Mouse (Mus musculus) T-helper 2 cell (primary cell): Measurements from ENCODE around the gene Zhx3.

Source experiments
- in situ Hi-C: fragments of 300-600 bp; cut with MboI, MseI; formaldehyde crosslinking; loops from one replicate; pipeline ENCODE4 v1.15.1; 2025; ENCODE audit warnings: high pct_unique_total_duplicates

Zhx3 gene

DNA sequence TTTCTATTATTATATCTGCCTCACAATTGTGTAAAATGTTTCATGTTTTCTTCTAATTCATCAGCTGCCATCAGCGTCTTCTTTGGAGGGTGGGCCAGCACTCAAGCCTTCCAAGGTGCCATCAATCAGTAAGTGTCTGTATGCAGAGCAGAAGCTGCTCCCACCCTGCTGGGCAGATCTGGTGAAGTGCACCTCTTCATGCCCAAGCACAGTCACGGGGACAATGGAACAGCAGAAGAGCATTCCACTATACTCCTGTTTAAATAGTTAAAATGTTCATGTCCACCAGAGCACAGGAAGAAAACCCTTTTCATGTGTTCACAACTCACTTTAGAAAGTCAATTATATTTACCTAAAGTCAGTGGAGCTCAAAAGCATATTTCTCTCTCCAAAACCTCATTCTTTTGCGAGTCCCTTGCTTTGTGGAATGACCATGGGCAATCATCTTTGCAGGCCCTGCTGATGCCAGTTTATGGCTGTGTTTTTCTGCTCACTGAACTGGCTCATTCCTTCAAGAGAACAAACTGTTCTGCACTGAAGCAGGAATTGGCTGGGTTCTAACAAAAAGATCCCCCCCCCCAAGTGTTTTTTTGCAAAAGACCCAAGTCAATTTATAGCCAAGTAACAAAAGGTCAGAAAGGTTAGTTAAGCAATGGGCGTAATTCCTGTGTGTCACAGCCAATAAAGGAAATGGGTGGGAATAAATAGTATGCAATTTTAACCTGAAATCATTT, 67.8 kb downstream of the Zhx3 start:
- in situ Hi-C loops: no loop called here

GRCm38 (mm10) chr2:160802326-160802725, 70.5 kb downstream of the Zhx3 start:
- in situ Hi-C loops: no loop called here

DNA sequence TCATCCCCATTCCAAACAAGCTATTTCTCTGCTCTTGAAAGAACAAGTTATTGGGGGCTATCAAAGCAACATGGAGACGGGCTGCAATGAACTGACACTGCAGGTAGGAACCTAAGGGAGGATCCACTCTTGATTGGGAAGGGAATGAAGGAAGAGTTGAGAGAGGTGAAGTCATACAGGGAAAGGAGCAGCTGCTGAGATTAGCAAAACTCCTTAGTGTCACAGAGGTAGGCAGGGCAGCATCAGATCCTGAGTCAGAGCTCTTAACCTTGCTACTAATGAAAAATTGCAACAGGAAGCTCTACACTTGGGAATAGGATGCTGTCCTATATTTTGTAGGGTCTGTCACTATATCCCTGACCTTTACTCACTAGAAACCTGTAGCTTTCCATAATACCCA, 71.8 kb downstream of the Zhx3 start:
- in situ Hi-C loops: no loop called here

DNA sequence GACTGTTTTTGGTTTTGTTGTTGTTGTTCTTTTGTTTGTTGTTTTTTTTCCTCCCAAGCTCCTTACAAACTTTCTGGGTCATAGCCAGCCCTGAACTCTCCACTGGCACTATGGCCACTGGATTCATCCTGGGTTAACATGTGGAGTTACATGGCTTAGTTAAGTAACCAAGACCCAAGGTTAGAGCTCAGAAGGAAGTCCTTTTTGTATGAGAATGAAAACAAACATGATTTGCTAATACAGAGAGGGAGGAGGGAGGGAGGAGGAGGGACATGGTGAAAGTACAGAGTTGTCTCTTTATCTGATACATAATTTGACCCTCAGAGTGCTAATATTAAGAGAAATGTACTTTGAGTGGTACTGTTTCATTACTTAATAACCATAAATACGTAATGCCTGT, 74.6 kb downstream of the Zhx3 start:
- in situ Hi-C loops: no loop called here

DNA sequence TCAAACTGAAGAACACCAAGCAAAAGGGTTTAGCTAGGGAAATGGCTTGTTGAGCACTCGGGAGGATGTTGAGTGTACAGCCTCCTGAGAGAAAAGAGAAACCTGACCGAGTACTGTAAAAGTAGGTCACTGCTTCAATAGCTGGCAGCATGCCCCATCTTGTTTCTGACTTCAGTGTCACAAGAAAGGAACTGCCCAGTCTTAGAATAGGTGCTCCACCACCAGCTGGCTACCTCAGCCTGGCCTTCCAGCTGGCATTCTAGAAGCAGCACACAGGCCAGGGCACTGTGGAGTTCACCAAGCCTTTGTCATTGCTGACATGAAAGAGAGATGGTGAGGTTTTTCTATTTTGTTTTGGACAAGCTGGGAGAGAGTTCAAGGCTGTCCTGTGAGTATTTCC, 75.8 kb downstream of the Zhx3 start:
- in situ Hi-C loops: no loop called here

- in situ Hi-C loops: no loop called here
Observed at GRCm38 (mm10) chr2:160793117-160793516, 79.7 kb downstream of the Zhx3 start.

DNA sequence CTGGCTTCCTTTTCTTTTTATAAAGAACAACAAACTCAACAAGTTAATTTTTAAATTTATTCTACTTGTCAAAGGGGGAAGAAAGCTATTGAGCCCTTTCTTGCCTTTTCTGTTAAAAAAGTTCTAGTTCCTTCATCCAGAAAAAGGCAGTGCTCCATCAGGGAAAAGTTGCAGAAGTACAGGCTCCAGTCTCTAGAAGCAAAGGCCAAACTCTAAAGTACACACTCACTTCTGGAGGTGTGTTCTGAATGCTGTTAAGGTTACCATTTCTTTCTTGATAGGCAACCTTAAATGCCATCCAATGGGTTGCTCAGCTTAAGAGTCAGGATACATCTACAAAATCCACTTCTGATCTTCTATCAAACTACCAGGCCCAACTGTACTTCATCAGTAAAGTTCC, 83.1 kb downstream of the Zhx3 start:
- in situ Hi-C loops: no loop called here

DNA sequence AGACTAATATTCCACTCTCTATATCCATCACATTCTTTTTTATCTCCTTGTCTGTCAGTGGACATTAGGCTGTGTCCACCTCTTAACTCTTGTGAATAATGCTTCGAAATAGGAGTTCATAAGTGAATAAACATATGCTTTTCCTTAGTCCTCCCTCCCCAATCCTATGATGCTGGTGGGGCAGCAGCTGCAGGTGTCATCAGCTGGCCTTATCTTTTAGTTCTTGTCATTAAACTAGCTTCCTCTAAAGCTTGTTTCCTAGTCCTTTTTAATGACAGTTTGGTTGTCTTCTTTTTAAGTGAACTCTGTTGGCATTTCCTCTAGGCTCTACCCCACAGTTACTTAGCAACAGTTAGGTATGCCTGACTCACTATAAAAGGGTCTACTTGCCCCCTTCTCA, 83.8 kb downstream of the Zhx3 start:
- in situ Hi-C loops: no loop called here

DNA sequence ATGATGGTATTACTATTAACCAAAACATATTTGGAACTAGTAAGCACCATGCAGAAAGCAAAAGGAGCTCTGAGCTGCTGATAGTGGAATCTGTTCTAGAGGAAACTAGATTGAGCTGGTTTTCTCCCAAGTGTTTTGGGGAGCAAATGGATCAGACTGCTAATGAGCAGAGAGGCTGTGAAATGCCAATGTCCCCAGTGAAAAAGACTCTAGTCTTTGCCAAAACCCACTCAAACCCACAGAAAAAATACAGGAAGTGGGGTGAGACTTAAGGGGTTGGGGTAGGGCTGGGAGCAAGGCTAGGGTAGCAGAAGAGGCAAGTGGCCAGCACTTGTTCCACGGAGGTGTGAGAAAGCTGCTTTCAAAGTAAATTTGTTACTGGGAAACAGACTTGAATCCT, 86.5 kb downstream of the Zhx3 start:
- in situ Hi-C loops: no loop called here

GRCm38 (mm10) chr2:160780834-160781219, 92.0 kb downstream of the Zhx3 start:
- in situ Hi-C loops: no loop called here

DNA sequence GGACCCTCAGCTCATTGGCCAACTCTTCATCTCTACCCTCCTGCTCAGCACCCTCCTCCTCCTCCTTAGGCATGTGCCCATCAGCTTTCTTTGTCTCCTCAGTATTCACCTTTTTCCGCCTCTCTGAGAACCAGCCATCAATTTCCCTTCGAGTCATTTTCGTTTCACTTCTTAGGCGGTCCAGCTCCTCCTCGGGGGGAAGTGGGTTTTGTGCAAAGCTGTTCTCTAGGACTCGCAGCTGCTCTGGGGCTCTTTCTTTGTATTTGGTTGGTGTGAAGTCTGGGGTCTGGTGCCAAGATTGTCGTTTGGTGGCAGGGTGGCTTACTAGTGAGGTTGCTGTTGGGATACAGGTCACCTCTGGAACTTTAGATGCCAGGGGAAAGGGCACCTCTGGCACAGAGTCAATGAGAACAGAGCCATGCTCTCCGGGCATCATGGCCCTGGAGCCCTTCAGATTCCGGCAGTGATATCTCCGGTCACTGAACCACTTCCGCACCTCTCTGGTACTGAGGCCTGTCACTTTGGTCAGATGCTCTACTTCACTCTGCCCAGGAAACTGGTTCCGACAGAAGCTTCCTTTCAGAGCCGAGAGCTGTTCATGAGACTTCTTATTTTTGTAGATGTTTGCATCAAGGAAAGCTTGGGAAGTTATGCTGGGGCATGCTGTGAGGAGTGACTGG, 92.5 kb downstream of the Zhx3 start:
- in situ Hi-C loops: no loop called here

DNA sequence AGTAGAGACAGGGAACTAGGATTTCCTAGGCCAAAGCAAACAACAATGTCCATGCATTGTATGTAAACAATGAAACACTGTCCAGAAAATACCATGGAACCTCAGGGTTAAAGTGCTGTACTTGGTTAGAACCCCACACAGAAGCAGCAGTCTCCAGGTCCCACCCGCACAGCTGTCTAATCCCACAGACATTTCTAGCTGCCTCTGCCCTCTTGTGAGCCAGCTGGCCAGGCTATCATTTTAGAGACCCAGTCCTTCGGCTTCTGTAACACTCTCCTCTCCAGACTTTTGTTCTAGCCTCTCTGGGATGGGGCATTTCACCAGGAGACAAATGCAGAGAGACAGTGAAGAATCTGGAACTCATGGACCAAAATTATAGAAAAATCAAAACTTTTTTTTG, 94.8 kb downstream of the Zhx3 start:
- in situ Hi-C loops: no loop called here

DNA sequence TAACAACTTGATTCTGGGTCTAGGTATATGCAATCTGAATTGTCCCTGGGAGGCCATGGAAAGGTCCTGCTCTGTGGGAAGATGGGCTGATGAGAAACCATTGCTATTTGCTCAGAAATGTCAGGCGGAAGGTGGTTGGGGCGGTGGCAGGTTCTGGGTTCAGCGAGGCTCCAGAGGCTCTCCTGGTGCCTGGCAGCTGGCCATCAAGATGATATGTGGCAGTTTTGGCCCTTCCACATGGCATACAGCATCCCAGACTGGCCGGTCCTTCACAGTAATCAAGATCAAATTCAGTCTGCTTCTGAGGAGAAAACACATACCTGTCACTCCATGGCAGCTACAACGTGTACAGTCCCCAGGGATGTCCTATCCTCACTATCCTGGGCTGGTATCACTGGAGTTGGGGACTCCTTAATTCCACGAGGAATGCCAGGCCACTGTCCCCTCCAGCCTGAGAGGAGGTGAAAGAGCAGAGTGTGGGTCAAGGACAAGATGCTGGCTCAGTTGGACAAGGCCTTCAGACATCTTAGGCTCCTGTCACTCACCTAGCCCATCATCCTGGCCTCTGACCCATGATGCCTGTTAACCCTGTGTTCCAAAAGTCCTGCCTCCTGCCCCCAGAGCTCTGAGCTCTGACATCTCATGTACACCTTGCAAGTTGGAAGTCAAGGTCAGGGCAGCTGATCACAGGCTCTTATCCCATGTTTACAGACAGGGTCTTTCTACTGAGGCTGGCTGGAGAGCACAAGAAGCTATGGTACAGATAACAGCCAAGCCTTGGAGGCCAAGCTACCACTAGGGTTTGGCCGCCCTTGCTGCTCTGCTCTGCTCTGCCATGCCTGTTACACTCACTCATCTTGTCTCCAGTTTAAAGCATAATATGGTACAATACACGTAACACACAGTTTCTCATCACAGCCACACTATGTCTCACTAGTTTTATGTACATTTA, 101.2 kb downstream of the Zhx3 start:
- in situ Hi-C loops: no loop called here

DNA sequence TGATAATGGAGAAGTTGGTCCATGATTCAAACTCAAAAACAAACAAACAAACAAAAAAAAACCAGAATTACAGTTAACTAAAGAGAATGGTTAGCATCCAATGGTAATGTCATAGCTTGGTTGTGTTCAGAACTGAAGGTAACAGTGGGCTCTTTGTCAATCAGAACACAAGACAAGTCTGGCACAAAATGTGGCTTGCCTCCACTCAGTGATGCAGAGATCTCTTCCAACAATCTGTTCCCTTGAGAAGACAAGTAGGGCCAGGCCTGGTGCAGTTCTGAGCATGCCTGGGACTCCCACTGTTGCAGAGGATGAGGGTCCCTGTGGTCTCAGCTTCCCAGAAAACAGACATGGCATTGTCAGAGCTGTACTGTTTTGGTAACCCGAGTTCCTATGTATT, 101.9 kb downstream of the Zhx3 start:
- in situ Hi-C loops: no loop called here

DNA sequence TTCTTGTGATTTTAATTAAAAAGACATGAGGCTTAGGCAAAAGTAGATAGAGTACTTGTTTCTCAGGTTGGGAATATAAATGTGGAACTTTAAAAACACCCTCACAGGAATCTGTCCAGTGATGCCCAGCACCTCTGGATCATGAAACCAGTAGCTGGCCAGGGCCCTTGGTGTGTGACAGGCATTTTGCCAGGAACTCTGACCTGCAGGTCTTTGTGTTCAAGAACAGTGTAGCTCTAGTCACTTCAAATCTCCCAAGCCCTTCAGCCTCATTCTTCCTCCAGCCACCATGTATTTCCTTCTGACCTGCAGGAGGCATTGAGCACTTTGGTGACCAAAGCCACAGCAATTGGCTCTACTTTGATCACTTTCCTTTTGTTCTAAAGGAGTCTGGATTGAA, 102.4 kb downstream of the Zhx3 start:
- in situ Hi-C loops: no loop called here

- in situ Hi-C loops: no loop called here
Observed at GRCm38 (mm10) chr2:160768997-160769396, 103.8 kb downstream of the Zhx3 start.

DNA sequence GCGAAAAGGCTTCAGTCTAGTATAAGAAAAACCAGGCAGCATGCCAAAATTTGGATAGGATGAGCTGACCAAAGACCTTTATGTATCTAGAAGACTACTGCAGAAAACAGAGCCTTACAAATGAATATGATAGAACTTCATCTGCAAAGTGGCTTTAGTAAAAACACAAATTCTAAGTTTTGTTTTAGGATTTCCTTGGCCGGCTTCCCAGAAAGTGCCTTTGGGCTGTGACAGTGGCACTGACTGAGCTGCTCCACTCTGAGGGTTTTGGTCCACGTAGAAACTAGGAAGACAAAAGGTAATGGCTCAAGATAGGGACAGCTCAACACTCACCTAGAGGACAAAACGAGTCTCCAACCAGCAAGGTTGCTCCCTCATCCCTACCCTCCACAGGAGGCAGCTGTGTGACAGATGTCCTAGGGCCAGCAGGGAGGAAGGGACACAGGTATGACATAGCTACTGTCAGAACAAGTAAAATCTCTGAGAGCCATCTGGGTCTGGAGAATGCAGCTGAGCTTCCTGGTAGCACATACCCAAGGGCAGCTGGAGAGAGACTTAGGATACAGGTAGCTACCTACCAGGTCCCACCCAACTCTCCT, 104.6 kb downstream of the Zhx3 start:
- in situ Hi-C loops: no loop called here

DNA sequence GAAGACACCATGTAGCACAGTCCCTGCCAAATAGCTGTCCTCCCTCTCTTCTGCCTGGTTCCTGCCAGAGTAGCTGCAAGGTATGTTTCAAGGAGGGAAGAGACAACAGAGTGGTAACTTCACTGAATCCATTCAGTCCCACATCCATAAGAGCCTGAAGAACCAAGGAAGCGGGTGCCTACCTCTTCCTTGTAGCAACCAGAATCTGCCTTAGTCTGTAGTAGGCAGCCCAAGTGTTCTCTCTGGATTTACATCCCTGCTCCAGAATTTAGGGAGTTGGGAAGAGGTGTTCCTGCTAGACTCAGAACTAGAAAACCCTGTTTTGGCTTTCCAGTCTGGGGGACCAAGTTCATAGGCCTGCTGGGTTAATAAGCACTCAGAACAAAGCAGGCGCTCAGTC, 105.6 kb downstream of the Zhx3 start:
- in situ Hi-C loops: no loop called here

- in situ Hi-C loops: no loop called here
Observed at GRCm38 (mm10) chr2:160766371-160766771, 106.4 kb downstream of the Zhx3 start.

DNA sequence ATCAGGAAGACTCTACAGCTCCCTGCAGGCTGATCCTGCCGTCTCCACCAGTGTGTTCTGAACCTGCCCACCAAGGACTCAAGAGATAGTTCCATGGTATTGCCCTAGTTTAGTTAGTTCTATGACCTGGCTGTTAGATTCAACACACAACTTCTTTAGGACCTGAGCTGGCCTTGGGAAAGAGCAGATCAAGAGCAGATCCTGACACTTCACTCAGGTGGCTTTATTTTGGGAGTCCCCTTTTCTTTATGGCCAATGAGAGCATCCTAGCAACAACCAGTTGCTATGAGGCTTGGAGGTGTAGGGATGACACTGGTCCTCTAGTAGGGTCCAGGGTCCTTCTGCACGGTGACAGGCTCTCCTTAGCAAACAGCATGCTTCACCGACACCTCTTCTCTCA, 107.7 kb downstream of the Zhx3 start:
- in situ Hi-C loops: no loop called here

DNA sequence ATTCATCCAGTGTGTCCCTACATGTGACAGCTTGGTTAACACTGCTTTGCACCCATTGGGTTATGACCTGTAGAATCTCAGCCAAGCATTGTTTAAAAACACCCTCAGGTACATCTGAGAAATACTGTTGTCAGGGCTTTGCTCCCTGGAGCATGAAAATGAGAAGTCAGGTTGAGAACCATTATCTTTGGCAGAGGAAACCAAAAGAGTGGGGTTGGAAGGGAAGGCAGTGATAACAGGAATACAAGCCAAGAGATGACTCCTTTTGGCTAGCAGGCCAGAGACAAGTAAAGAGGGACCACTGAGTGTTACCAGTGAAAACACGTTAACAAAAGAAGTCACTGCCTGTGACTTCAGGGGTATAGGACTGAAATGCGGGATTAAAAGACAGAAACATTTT, 108.4 kb downstream of the Zhx3 start:
- in situ Hi-C loops: no loop called here

GRCm38 (mm10) chr2:160763816-160764215, 109.0 kb downstream of the Zhx3 start:
- in situ Hi-C loops: no loop called here
